Mouse (Mus musculus) embryonic fibroblast, embryonic 13.5 days (primary cell): Measurements from ENCODE around the gene Gm28048. TPM values are rescaled to one million over a fixed set of nuclear protein-coding genes. Genes with fewer than 3 reads are reported as not detected.

Experiments
- H3K27ac ChIP-seq: 2 replicates; pipeline ENCODE4 v1.5.1; 2012; ENCODE audit warnings: low read length, control low read depth, inconsistent platforms; ENCODE audit not compliant: insufficient read depth
- H3K4me1 ChIP-seq: 2 replicates; pipeline ENCODE4 v1.6.1; 2011; ENCODE audit warnings: low read length; ENCODE audit not compliant: control insufficient read depth, insufficient read depth
- H3K4me3 ChIP-seq: 2 replicates; pipeline ENCODE4 v1.5.1; 2011; ENCODE audit warnings: mild to moderate bottlenecking, control low read depth, low read length; ENCODE audit not compliant: insufficient read depth
- CTCF ChIP-seq: IDR thresholded peaks from 2 replicates; pipeline ENCODE4 v1.5.1; 2011; ENCODE audit warnings: mild to moderate bottlenecking, control low read depth, low read length, moderate library complexity, borderline replicate concordance; ENCODE audit not compliant: insufficient read depth
- POLR2A ChIP-seq: IDR thresholded peaks from 2 replicates; pipeline ENCODE4 v1.6.1; 2011; ENCODE audit warnings: low read depth, mild to moderate bottlenecking, control low read depth, low read length, moderate library complexity
- polyA plus RNA-seq: library from polyadenylated mRNA; stranded (reverse); fragments of >200 nt; gene quantifications from 2 replicates; pipeline ENCODE4 v1.2.4, GENCODE M21; 2011; ENCODE audit warnings: low read depth; ENCODE audit not compliant: missing spikeins, insufficient read length

Gene Gm28048
- polyA plus RNA-seq, 1 experiment, result 14.1 TPM

- Histone ChIP-seq H3K4me3 (no peak overlapping the region), H3K27ac (no peak overlapping the region), H3K4me1 (no peaks in the 10 kb centered on the region)
- no peak for TF ChIP-seq POLR2A
- no peak for TF ChIP-seq CTCF
Measured at GRCm38 (mm10) chr11:22867691-22868090, 114.2 kb downstream of the Gm28048 start.

- Histone ChIP-seq H3K4me1 (no peaks in the 10 kb centered on the region; the same call in 1 of the 2 replicates), H3K4me3 (no peak overlapping the region), H3K27ac (no peak overlapping the region)
- no peak for TF ChIP-seq POLR2A
- no peak for TF ChIP-seq CTCF
Measured at GRCm38 (mm10) chr11:22865635-22866246, 116.1 kb downstream of the Gm28048 start.

DNA sequence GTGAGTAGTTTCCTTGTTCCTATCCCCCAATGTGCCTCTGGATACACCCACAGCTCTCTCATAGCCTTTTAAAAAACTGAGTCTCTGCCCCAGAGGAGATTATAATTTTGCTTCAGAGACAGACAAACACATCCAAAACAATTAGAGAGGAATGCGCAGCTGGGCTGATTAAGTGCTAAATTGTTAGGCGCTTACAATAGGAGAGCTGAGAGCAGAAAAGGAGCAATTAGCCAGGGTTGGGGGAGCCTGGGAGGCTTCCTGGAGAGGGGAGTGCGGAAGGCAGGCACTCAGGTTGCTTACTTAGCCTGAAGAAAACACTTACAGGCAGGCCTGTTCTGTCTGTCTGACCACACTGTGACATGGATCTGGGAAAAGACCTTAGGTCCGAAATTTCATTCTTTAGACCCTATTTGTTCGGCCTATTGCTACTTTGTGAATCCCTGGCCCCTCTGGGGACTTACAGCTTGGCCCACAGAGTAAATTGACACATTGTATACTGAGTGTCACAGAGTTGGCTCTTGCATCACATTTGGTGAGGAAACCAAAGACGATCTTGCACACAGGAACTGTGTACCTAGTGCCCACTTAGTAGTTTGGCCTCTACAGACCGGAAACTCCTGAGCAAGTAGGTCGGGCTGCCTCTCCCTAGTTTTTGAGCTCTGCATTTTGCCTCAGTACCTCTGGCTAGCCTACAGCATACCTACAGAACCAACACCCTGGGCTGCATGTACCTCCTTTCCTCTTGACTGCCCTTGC is 117.4 kb downstream of the Gm28048 start:
- H3K4me3 ChIP-seq, result no peak overlapping the region
- H3K4me1 ChIP-seq, result no peaks in the 10 kb centered on the region; the same call in 1 of the 2 replicates
- H3K27ac ChIP-seq, result no peak overlapping the region
- no peak for TF ChIP-seq POLR2A
- TF ChIP-seq CTCF, result no peak

DNA sequence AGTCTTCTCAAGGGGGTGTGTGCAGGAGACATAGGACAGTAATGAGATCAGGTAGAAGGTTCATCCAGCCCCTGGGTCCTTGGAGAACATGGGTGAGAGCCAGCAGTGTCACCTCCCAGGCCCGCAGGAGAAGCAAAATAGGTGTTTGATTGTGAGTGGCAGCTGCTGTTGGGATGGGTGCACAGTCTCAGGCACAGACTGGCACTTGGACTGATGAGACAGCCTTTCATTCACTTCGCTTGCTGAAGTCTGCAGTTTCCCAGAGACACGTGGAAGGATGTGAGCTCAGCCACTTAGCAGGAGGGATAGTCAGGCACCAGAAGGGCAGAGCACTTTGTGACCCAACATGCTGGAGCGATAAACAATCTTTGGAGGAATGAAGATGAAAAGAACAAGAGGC is 118.3 kb downstream of the Gm28048 start:
- H3K4me1 ChIP-seq, result no peaks in the 10 kb centered on the region; the same call in 1 of the 2 replicates
- H3K4me3 ChIP-seq, result no peak overlapping the region
- TF ChIP-seq CTCF, result no peak
- no peak for TF ChIP-seq POLR2A
- no peak overlapping the region for H3K27ac ChIP-seq

DNA sequence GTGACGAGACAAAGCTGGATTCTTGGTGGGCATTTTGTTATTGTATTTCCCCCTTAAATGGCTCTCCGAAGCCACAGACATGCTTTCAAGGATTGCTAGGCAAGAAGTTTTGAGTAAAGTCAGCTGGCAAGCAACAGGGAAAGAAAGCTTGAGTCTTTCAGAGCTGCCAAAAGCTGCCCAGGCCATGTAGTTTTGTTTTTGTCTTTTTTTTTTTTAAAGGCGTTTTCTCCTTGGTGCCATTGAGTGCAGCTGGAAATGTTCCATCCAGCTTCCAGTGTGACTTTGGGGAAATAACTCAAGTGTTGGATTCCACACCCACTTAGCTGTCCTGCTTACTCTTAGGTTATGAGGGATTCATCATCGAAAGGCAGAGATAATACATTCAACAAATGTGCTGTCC is 120.6 kb downstream of the Gm28048 start:
- H3K4me1 ChIP-seq, result no peaks in the 10 kb centered on the region; the same call in 1 of the 2 replicates
- no peak overlapping the region for H3K27ac ChIP-seq
- H3K4me3 ChIP-seq, result no peak overlapping the region
- no peak for TF ChIP-seq CTCF
- no peak for TF ChIP-seq POLR2A

DNA sequence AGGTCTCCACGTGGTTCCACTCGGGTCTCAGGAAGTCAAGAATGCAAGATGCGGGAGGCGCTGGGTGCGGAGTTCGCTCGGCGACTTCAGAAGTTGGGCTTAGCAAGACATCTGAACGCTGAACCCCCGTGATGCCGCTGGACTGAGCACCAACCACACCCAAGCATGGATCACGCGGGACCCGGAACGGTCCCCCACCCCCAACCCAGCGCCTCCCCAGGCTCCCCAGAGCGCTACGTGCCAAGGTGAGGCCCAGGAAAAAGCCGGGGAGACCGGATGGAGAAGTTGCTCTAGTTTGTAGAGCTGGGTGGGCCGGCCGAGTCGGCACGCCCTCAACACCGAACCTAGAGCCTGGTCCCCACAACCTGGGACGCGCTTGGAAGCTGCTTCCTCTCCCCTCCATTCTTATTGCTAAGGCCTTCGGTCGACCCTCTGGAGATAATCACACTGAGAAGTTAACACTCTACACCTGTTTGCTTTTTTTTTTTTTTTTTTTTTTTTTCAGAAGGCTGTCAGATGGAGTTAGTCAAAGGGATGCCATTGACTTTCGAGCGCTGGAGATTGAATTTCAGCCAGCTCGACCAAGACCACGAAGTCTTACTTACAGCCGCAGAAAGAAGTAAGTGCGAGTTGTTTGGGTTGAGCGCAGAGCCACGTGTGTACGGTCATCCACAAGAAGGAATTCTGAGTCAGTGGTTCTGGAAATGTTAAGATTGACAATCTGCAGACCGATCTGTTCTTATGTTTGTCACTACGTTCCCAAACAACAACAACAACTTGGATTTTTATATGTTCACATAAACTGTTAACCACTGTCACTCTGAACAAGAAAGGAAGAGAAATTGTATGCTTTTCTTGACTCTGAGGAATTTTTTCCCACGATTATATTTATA is 121.3 kb downstream of the Gm28048 start, which contains the start of gene B3gnt2:
Gene B3gnt2, minus strand, starts transcription at position 627 of the 893 bp plus-strand sequence.
- TF ChIP-seq CTCF, result no peak
- TF ChIP-seq POLR2A, result no peak
- H3K27ac ChIP-seq, result peak within 1 kb of the TSS; percentile 56

GRCm38 (mm10) chr11:22859633-22860334 is 122.1 kb downstream of the Gm28048 start:
- no peaks in the 10 kb centered on the region; the same call in 1 of the 2 replicates for H3K4me1 ChIP-seq
- peak overlapping the region; percentile 56 for H3K27ac ChIP-seq
- TF ChIP-seq POLR2A (peak; percentile 57), CTCF (no peak)
- H3K4me3 ChIP-seq, result peak overlapping the region; percentile 91

More for the DNA sequence above, 121.3 kb downstream of the Gm28048 start, which contains the start of gene B3gnt2:
- Histone ChIP-seq H3K4me1 (no peaks in the 10 kb centered on the region; the same call in 1 of the 2 replicates), H3K4me3 (peak within 1 kb of the TSS; percentile 37)

- Histone ChIP-seq H3K4me1 (no peaks in the 10 kb centered on the region; the same call in 1 of the 2 replicates), H3K27ac (no peak overlapping the region), H3K4me3 (peak overlapping the region; percentile 91)
- TF ChIP-seq CTCF (no peak), POLR2A (no peak)
Measured at GRCm38 (mm10) chr11:22859301-22859632, 122.6 kb downstream of the Gm28048 start.

DNA sequence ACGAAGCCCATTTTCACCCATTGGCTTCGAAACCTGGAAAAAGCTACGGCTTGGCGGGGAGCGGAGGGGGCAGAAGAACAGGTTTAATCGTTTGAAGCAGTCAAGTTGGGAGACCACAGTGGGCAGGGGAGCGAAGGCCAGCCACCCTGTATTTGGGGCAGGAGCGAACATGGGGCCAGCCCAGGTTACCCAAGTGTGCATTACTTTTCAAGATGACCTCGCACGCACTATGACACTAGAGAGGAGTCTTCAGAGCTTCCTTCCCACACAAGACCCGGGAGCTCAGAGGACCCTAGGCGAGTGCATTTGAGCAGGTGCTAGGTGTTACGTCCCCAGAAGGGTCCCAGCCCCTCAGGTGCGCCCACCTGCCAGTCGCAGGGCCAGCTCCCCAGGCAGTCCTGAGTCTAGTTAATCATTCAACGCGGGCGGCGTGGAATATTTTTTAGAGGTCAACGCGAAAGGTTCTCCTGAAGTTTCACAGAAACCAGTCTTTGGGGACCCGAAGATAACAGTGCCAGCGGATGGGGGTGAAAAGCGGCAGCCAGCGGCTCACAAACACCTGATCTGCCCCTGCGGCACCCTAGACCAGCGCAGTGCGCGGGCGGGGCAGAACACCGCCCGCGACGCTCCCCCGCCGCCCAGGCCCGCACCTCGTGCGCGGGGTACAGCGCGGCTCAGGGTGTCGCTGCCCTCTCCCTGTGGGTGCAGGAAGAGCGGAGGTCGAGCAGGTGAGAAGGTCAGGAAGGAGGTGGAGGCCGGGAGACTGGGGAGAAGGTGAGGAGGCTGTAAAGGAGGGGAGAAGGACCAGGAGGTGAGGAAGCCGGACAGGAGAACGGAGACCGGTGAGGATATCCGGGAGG is 123.2 kb downstream of the Gm28048 start:
- H3K27ac ChIP-seq, result no peak overlapping the region
- peak overlapping the region; percentile 91 for H3K4me3 ChIP-seq
- TF ChIP-seq CTCF, result no peak
- no peaks in the 10 kb centered on the region; the same call in 1 of the 2 replicates for H3K4me1 ChIP-seq
